Mouse (Mus musculus): ENCODE results near the gene Tspan3.
A peak's percentile ranks its signal among the peaks of the same experiment; 100 is the strongest.

The Tspan3 gene

GRCm38 (mm10) chr9:56108174-56108573 is 57.1 kb downstream of the Tspan3 start:
- DNase-seq (ENCODE audit: low spot score): no peak

GRCm38 (mm10) chr9:56107527-56107926 is 57.8 kb downstream of the Tspan3 start:
- DNase-seq (ENCODE audit: low spot score): no peak

- DNase-seq (ENCODE audit: low spot score): no peak
Observed at GRCm38 (mm10) chr9:56106274-56107072, 58.8 kb downstream of the Tspan3 start.

GRCm38 (mm10) chr9:56104921-56105320 is 60.4 kb downstream of the Tspan3 start:
- DNase-seq (ENCODE audit: low spot score): no peak

- DNase-seq (ENCODE audit: low spot score): peak; percentile 53
Observed at GRCm38 (mm10) chr9:56101022-56101421, 64.3 kb downstream of the Tspan3 start.

GRCm38 (mm10) chr9:56100041-56100522 is 65.2 kb downstream of the Tspan3 start:
- DNase-seq (ENCODE audit: low spot score): no peak

GRCm38 (mm10) chr9:56097584-56098298 is 67.5 kb downstream of the Tspan3 start:
- DNase-seq (ENCODE audit: low spot score): no peak

GRCm38 (mm10) chr9:56092102-56092501 is 73.2 kb downstream of the Tspan3 start:
- DNase-seq (ENCODE audit: low spot score): no peak

- DNase-seq (ENCODE audit: low spot score): no peak
Observed at GRCm38 (mm10) chr9:56090546-56091225, 74.6 kb downstream of the Tspan3 start.

GRCm38 (mm10) chr9:56089778-56090520 is 75.3 kb downstream of the Tspan3 start, which contains the start of gene Pstpip1:
Pstpip1 (plus strand) TSS chr9:56089962.
- DNase-seq (ENCODE audit: low spot score): no peak

- DNase-seq (ENCODE audit: low spot score): no peak
Observed at GRCm38 (mm10) chr9:56086524-56086923, 78.8 kb downstream of the Tspan3 start.

Data from adipocyte (in vitro differentiated cells).